Mouse (Mus musculus) thymus, adult 2 months (tissue): ENCODE measurements around the gene AC129217.1. TPM values are rescaled to one million over a fixed set of nuclear protein-coding genes. Genes with fewer than 3 reads are reported as not detected.

Source experiments
- DNase-seq: peaks from one replicate; pipeline ENCODE4 v3.0.0; 2021
- H3K27ac ChIP-seq: fragments of 200-500 bp; 2 replicates; pipeline ENCODE4 v1.5.1; 2012; ENCODE audit warnings: low read length, control low read depth; ENCODE audit not compliant: control insufficient read depth, insufficient read depth
- H3K27me3 ChIP-seq: fragments of 200-500 bp; 2 replicates; pipeline ENCODE4 v1.6.1; 2012; ENCODE audit warnings: mild to moderate bottlenecking, low read length, moderate library complexity, mixed read lengths; ENCODE audit not compliant: control insufficient read depth, insufficient read depth
- H3K36me3 ChIP-seq: fragments of 200-500 bp; 2 replicates; pipeline ENCODE4 v1.6.1; 2012; ENCODE audit warnings: mild to moderate bottlenecking, low read length, moderate library complexity; ENCODE audit not compliant: control insufficient read depth, insufficient read depth
- H3K4me1 ChIP-seq: fragments of 200-500 bp; replicated peaks from 2 replicates; pipeline ENCODE4 v1.6.1; 2012; ENCODE audit warnings: low read length; ENCODE audit not compliant: control insufficient read depth, insufficient read depth
- H3K4me3 ChIP-seq: fragments of 200-500 bp; 2 replicates; pipeline ENCODE4 v1.5.1; 2012; ENCODE audit warnings: mild to moderate bottlenecking, low read length, control low read depth, moderate library complexity; ENCODE audit not compliant: control insufficient read depth, insufficient read depth
- CTCF ChIP-seq: fragments of 200-500 bp; IDR thresholded peaks from 2 replicates; pipeline ENCODE4 v1.5.1; 2012; ENCODE audit warnings: mild to moderate bottlenecking, control low read depth, low read length, moderate library complexity, borderline replicate concordance; ENCODE audit not compliant: control insufficient read depth, poor library complexity, insufficient read depth; ENCODE audit errors: extremely low read depth
- POLR2A ChIP-seq: fragments of 200-500 bp; IDR thresholded peaks from 2 replicates; pipeline ENCODE4 v1.6.1; 2012; ENCODE audit warnings: mild to moderate bottlenecking, low read length, control low read depth, moderate library complexity; ENCODE audit not compliant: control insufficient read depth, poor library complexity, insufficient read depth; ENCODE audit errors: extremely low read depth
- WGBS: fragments of 180-500 bp; shearing (Covaris S2); methylation state at CpG from one replicate; pipeline ENCODE4 v1.1.7; 2018; 5-methylcytosine and 5-hydroxymethylcytosine counted together
- polyA plus RNA-seq: library from polyadenylated mRNA; depleted of rRNA; stranded (reverse); fragments of >200 nt; gene quantifications from 2 replicates; pipeline ENCODE4 v1.2.3, GENCODE M21; 2012

AC129217.1 gene
- polyA plus RNA-seq, 1 experiment, result 1.5 TPM

DNA sequence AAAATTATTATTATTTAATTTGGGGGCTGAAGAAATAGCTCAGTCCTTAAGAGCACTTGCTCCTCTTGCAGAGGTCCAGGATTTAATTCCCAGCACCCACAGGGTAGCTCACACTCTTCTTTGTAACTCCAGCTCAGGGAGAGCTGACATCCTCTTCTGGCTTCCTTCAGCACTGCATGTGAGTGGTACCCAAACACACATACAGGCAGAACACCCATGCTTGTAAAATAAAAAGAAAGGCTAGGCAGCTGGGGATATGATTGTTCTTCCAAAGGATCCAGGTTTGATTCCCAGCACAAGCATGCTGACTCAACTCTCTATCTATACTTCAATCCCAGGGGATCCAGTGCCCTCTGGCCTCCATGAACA is 30.6 kb upstream of the AC129217.1 start:
- H3K4me3 ChIP-seq, result no peak overlapping the region
- peaks cover 7% of the 10 kb centered on the region for H3K36me3 ChIP-seq
- DNase-seq, result no peak
- TF ChIP-seq CTCF (no peak), POLR2A (no peak)
- H3K27me3 ChIP-seq, result no peaks in the 10 kb centered on the region
- H3K27ac ChIP-seq, result no peak overlapping the region
- peaks cover 15% of the 10 kb centered on the region; the same call in 1 of the 2 replicates for H3K4me1 ChIP-seq

DNA sequence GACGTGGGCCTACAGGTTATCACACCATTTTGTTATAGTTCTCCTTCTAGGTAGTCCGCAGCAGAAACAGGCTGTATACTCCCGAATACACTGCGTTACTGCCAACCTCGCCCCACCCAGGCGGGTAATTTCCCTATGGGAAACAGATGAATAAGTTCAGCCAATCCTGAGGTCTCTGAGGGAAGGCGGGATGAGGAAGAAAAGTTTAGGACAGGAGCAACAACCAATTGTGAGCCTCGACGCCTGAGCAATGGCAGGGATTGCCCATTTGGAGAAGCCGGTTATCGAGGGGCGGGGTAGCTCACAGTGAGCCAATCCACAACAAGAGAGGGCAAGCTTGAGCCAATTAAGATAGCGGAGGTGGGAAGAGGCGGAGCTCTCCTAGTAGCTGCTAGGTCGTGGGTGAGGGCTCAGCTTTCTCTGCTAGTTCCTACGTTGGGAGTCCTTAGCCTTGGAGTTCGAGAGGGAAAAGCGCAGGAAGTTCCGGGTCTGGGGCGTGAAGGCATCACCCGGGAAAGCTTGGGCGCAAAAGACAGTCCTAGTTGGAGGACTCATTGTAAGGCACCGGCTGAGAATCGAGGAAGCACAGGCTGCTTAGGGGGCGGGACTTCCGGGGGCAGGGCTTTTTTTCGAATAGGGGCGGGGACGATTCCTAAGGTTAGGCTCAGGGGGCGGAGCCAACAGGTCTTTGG is 27.3 kb upstream of the AC129217.1 start, which contains the start of gene Zbtb3:
Gene Zbtb3 (plus strand): TSS at position 426 of the 692 bp plus-strand sequence.
- peaks cover 19% of the 10 kb centered on the region; the same call in 1 of the 2 replicates for H3K4me1 ChIP-seq
- WGBS, result under 1% methylated on average over 30 of the region's 30 CpGs
- H3K27me3 ChIP-seq, result no peaks in the 10 kb centered on the region
- peak within 1 kb of the TSS; percentile 77 for H3K4me3 ChIP-seq
- peak within 1 kb of the TSS; percentile 28; the same call in 1 of the 2 replicates for H3K27ac ChIP-seq
- H3K36me3 ChIP-seq, result 0 out of 2 replicates have a peak, but pooled peaks cover 6% of the 10 kb centered on the region
- TF ChIP-seq POLR2A (peak; percentile 59; the same call in 1 of the 2 replicates), CTCF (no peak)
- DNase-seq, result peak; percentile 92

GRCm38 (mm10) chr19:8803204-8803780 is 26.3 kb upstream of the AC129217.1 start:
- Histone ChIP-seq H3K4me3 (no peak overlapping the region), H3K36me3 (peaks cover 11% of the 10 kb centered on the region; the same call in 1 of the 2 replicates), H3K4me1 (peaks cover 15% of the 10 kb centered on the region; the same call in 1 of the 2 replicates), H3K27ac (no peak overlapping the region), H3K27me3 (no peaks in the 10 kb centered on the region)
- no peak for DNase-seq
- TF ChIP-seq POLR2A, result no peak
- 86% methylated on average over 9 of the region's 9 CpGs for WGBS

DNA sequence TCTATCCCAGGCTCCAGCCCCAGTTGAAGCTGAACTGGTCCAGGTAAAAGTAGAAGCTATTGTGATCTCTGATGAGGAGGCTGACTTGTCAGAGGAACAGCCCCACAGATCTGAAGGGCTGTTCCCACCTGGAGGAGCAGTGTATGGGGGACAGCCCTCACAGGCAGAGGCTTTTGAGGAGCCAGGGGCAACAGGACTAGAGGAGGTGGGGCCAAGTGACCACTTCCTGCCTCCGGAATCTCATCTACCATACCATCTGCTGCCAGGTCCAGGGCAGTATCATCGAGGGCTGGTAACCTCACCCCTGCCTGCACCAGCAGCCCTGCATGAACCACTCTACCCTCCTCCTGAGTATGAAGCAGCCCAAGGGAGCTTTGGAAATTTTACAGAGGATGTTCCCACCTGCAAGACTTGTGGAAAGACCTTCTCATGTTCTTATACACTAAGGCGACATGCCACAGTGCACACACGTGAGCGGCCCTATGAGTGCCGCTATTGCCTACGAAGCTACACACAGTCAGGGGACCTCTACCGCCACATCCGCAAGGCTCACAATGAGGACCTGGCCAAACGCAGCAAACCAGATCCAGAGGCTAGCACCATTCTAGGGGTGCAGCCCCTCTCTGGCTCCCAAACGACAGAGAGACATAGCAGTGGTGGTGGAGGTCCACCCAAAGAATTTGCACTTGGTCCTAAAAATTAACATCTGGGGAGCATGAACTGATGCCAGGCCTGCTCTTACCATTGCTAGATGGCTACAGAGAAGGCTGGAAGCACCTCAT is 25.5 kb upstream of the AC129217.1 start:
- no peak overlapping the region for H3K27ac ChIP-seq
- no peak for DNase-seq
- H3K36me3 ChIP-seq, result peaks cover 16% of the 10 kb centered on the region; the same call in 1 of the 2 replicates
- TF ChIP-seq POLR2A, result no peak
- no peak for TF ChIP-seq CTCF
- H3K4me3 ChIP-seq, result no peak overlapping the region
- peaks cover 13% of the 10 kb centered on the region; the same call in 1 of the 2 replicates for H3K4me1 ChIP-seq
- 80% methylated on average over 11 of the region's 11 CpGs for WGBS
- H3K27me3 ChIP-seq, result no peaks in the 10 kb centered on the region

- DNase-seq, result no peak
- no peak for TF ChIP-seq CTCF
- WGBS, result 89% methylated on average over 5 of the region's 5 CpGs
- peaks cover 36% of the 10 kb centered on the region for H3K36me3 ChIP-seq
- no peak overlapping the region for H3K27ac ChIP-seq
- no peaks in the 10 kb centered on the region for H3K27me3 ChIP-seq
- H3K4me1 ChIP-seq, result peaks cover 13% of the 10 kb centered on the region; the same call in 1 of the 2 replicates
- no peak overlapping the region for H3K4me3 ChIP-seq
Observed at GRCm38 (mm10) chr19:8806810-8807209, 22.8 kb upstream of the AC129217.1 start.

DNA sequence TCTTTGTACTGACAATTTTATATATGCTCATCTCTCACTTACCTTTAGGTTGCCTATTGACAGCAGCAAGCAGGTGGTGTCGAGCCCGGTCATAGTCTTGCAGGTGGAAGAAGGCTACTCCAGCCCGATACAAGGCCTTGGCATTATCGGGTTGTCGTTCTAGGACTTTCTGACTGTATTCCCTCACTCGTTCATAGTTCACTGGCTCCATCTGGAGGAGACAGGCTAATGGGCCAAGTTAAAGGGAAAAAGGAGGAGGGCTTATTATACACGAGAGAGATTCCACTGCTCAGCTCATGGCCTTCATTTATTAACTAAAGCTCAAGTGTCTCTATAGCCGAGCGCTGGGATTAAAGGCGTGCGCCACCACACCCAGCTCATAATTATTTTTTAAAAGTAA is 13.8 kb upstream of the AC129217.1 start:
- no peak for DNase-seq
- 91% methylated on average over 11 of the region's 11 CpGs for WGBS
- H3K27ac ChIP-seq, result no peak overlapping the region
- peaks cover 29% of the 10 kb centered on the region for H3K36me3 ChIP-seq
- H3K4me3 ChIP-seq, result no peak overlapping the region
- H3K4me1 ChIP-seq, result peaks cover 6% of the 10 kb centered on the region
- TF ChIP-seq POLR2A (no peak), CTCF (no peak)
- H3K27me3 ChIP-seq, result no peaks in the 10 kb centered on the region
